Mouse (Mus musculus): ENCODE results near the gene Fam131a.
"Not testable (repeated sequence)": the region's sequence is repeated elsewhere in the genome, so short reads cannot be mapped to it uniquely, and the experiment has no call there.

Fam131a gene

DNA sequence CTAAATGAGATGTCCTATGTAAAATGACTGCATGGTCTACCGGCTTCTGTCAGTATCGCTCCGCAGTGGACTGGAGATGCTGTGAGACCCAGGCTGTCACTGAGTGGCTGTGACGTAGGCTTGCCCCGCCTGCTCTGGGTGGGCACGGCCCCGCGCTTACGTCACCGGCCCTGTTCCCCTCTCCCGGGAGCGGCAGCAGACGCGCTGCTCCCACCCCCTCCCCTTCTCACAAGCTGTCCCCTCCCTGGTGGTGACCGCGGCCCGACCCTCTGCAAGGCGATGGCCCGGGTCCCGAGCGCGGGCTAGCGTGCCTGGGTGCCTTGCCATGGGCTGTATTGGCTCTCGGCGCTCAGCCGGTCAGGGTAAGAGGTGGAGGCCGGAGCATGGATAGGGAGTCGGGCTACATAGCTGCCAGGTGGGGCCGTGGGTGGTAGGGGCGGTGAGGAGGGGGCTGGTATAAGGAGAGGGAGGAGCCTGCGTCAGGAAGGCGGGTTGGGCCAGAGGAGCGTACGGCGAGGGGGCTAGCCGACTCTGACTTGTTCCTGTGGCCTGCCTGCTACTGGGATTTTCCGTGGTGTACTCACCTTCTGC lies at the start of gene Fam131a:
TSS of gene Fam131a (plus strand) at position 131 of the 591 bp plus-strand sequence.
- in situ Hi-C loops (cut with MboI, MseI), result no loop called here

DNA sequence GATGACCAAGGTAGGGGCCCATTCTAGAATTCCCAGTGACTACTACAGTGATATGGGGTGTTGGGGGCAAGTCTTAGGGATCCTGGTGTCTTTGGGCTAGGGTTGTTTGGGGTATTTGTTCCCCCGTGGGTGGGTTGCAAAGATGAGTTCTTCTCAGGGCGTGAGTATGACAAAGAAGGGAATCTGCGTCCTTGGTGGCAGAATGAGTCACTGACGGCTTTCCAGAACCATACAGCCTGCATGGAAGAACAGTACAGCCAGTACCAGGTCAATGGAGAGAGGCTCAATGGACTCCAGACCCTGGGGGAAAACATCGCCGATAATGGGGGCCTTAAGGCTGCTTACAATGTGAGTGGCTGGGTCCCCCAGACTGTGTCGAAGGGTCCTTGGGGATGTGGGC lies 49.1 kb upstream of the Fam131a start:
- in situ Hi-C loops (cut with MboI, MseI), result loop anchor here (10.0 kb wide), 1 partner anchor 139 kb away; no protein-coding TSS in a partner anchor

DNA sequence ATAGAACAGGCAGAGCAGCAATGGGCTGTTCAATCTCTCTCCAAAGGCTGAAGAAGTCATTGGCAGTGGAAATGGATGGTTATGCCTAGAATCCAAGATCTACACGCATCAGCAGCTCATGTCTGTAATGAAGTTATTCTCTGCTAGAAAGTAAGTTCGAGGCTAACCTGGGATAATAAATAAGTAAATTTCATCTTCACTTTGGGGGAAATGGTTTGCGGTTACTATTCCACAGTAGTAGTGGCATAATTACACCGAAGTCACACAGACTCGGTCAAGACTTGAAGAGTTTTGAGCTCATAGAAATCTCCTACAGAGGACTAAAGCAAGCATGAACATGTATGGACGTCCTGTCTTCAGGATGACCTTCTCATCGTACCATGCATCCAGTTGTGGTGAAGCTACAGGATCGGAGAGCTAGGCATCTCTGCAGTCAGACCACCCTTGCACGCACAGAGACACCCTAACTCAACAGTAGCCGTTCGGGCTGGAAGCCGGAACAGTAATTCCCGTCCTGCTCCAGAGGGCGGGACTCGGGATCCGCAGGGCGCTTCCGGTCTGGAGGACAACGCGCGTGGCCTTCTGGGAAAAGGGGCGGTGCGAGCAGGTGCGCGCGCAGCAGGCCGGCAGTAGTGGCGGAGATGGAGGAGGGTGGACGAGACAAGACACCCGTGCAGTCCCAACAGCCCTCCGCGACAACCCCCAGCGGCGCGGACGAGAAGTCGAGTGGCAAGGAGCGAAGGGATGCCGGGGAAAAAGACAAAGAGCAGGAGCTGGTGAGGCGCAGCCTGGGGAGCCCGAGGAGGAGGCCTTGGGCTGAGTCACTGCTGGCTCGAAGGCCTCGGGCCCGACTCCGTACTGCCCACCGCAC lies 41.7 kb upstream of the Fam131a start, which contains the start of gene Psmd2:
TSS of gene Psmd2 (plus strand) at position 577 of the 871 bp plus-strand sequence.
- in situ Hi-C loops (cut with MboI, MseI), result no loop called here

DNA sequence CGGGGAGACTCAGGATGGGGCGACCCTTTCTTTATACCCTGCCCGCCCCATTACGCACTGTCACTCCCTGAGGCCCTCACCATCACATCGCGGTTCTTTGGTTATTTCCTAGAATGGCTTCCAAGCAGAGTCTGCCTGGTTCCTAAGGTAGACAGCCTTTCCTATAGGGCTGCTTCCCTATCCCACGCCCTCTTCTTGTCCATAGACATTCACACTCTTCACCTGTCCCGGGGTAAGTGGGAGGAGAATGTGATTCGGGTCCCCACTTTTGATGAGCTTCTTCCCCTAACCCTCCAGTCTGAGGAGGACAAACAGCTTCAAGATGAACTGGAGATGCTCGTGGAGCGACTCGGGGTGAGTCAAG lies 41.1 kb upstream of the Fam131a start:
- in situ Hi-C loops (cut with MboI, MseI), result no loop called here

DNA sequence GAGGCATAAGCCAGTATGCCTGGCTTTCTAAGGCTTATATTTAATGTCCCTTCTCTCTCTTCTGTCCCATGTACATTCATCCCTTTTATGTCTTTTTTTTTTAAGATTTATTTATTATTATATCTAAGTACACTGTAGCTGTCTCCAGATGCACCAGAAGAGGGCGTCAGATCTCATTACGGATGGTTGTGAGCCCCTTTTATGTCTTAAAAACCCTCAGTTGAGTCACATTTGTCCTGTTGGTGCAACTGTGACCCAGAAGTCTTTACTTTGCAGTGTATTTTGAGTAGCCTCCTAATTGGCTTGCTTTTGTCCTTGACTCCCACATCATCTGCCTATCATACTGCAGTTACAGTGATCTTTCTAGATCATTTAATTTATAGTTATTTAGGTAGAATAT lies 39.7 kb upstream of the Fam131a start:
- in situ Hi-C loops (cut with MboI, MseI), result no loop called here

DNA sequence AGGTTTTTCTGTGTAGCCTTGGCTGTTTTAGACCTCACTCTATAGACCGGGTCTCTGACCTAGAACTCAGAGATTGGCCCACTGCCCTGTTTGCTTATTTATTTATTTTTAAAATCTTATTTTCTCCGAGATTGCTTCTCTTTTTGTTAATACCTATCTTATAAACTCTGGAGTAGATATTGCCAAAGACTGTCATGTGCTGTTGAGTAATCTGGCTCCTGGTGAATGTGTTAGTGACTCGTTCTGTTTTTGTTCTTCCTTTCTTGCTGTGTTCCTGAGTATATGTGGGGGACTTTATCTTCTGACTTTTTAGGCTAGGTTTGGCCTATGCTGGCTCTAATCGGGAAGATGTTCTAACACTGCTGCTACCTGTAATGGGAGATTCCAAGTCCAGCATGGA lies 35.4 kb upstream of the Fam131a start:
- in situ Hi-C loops (cut with MboI, MseI), result no loop called here

DNA sequence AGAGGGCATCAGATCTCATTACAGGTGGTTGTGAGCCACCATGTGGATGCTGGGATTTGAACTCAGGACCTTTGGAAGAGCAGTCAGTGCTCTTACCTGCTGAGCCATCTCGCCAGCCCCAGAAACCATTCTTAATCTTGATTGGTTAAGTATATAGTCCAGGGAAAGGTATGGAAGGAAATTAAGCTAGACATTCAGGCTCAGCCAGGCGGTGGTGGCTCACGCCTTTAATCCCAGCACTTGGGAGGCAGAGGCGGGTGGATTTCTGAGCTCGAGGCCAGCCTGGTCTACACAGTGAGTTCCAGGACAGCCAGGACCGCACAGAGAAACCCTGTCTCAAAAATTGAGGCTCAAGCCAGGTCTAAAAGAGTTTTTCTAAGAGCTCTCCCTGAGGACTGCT lies 25.0 kb upstream of the Fam131a start, which contains the start of gene Eif4g1:
TSS of gene Eif4g1 (plus strand) at position 301 of the 400 bp plus-strand sequence.
- in situ Hi-C loops (cut with MboI, MseI), result not testable (repeated sequence)

DNA sequence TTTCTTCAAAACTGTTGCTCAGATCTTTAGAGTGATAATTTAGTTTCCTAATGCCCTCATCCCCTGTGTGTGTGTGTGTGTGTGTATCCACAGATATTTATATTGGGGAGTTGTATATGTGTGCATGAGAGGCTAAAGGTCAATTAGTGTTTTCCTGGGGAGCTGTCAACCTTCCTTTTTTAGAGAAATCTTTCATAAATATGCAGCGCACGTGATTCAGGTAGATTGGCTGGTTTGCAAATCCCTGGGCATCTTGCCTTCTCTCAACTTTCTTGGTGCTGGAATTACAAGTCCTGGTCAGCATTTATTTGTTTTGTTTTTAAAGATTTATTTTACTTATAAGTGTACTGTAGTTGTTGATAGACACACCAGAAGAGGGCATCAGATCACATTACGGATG lies 22.8 kb upstream of the Fam131a start:
- in situ Hi-C loops (cut with MboI, MseI), result no loop called here

DNA sequence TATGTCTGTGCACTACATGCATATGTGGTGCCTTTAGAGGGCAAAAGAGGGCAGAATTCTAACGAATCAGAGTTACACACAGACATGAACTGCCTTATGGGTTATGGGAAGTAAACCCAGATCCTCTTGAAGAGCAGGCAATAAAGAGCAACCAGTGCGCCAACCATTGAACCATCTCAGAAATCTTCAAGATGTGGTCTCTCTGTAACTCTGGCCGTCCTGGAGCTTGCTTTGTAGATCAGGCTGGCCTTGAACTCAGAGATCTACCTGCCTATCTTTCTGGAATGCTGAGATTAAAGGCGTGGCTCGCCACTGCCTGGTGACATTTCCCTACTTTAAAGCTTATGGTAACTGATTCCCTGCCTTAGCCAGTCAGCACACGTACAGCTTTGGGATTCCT lies 21.2 kb upstream of the Fam131a start:
- in situ Hi-C loops (cut with MboI, MseI), result no loop called here

DNA sequence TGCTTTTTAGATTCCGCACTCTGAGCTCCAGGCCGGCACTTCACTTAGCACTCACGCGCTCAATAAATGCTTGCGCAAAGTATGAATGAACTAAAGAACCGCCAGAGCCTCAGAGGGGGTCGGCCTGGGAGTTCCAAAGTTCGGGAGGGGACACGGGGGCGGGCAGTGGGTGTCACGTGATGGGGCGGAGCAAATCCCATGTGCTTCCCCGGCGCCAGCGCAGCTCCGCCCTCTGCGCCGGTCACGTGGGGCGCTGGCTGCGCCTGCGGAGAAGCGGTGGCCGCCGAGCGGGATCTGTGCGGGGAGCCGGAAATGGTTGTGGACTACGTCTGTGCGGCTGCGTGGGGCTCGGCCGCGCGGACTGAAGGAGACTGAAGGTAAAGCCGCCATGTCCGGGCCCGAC lies 20.5 kb upstream of the Fam131a start:
- in situ Hi-C loops (cut with MboI, MseI), result no loop called here

DNA sequence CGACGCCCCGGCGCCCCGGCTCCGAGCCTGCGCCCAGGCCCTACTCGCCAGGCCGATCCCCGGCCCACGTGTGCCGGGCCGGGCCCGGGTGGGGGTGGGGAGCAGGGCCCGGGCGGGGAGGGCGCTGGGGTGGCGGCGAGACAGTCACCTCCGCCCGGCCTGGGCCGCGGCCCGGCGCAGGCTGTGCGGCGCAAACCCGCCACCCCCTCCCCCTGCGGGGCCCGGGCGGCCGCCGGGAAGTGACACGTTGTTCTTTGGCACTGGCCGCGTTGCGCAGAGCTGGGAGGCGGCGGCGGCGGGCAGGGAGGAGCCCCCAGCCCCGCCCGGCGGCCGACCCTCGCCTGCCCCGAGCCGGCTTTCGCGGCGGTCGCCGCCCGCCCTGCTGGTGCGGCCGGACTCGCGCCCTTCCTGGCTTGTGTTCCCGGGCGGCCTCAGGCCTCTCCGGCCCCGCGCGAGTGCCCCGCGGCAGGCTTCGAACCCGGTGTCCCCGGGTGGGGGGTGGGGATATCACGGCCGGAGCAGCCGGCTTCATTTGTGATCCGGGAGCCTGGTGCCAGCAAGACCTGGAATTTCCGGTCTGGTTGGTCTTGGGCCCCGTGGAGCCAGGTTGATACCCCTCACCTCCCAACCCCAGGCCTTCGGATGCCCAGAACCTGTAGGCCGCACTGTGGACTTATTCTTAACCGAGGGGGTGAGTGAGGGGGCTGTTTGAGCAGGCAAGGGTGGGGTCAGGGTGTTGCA lies 19.9 kb upstream of the Fam131a start:
- in situ Hi-C loops (cut with MboI, MseI), result no loop called here

DNA sequence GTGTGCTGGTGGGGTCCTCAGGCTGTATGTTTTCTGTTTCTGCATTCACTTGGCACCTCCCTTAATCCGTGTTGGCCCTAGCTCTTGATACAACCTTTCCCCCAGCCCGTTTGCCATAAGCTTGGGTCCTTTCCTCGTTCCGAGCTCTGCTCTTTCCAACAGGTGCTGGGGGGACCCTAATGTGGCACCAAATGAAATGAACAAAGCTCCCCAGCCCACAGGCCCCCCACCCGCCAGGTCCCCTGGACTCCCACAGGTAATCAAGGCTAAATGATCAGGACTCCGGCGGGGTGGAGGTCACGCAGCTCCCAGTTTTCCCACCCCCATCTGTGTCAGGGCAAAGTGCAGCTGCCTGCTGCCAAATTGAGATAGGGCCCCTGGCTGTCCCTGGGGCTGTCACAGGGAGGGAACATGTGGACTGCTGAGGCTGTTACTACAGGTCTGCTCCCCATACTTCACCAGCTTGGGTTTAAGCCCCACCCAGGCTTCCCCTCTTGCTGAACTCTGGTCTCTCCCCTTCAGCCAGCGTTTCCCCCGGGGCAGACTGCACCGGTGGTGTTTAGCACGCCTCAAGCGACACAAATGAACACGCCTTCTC lies 19.2 kb upstream of the Fam131a start:
- in situ Hi-C loops (cut with MboI, MseI), result no loop called here

DNA sequence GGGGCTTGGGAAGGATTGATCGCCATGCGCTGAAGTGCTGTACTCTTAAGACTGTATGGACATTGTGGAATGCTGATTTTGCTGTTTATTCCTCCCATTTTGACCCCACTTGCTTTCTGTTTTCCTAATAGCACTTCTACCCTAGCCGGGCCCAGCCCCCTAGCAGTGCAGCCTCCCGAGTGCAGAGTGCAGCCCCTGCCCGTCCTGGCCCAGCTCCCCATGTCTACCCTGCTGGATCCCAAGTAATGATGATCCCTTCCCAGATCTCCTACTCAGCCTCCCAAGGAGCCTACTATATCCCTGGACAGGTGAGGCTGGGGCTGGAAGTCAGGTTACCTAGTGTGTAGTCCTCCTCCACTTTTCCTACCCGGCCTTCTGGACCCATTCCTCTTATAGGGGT lies 17.8 kb upstream of the Fam131a start:
- in situ Hi-C loops (cut with MboI, MseI), result loop anchor here (5.0 kb wide), 1 partner anchor 42 kb away; the partner anchor contains the start of genes Clcn2 and Polr2h

DNA sequence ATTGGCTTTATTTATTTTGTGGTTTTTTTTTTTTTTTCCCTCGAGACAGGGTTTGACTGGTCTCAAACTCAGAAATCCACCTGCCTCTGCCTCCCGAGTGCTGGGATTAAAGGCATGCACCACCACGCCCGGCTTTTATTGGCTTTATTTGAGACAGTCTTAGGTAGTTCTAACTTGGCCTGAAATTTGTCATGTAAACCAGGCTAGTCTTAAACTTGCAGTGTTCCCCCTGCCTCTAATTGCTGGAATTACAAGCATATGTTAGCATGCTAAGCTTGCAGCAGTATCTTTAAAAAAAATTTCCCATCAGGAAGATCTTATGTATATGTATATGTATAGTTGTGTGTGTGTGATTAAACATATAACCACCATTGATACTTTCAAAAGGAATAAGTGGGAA lies 16.3 kb upstream of the Fam131a start:
- in situ Hi-C loops (cut with MboI, MseI), result loop anchor here (5.0 kb wide), 1 partner anchor 41 kb away; the partner anchor contains the start of genes Clcn2 and Polr2h

DNA sequence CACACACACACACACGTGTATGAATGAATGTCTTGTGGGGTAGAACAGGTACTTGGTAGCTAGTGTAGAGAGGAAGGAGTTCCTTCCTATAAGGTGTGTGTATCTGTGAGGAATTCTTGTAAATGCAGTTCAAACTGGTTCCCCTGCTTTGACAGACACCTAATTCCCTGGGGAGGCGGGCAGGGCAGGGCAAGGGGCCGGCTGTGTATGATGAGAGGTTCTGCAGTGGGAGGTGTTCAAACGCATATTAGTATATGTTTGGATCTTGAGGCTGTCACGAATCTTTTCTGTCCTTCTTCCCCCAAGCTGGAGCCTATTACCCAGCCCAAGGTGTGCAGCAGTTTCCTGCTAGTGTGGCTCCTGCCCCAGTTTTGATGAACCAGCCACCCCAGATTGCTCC lies 15.7 kb upstream of the Fam131a start:
- in situ Hi-C loops (cut with MboI, MseI), result loop anchor here (5.0 kb wide), 1 partner anchor 40 kb away; the partner anchor contains the start of genes Clcn2 and Polr2h

DNA sequence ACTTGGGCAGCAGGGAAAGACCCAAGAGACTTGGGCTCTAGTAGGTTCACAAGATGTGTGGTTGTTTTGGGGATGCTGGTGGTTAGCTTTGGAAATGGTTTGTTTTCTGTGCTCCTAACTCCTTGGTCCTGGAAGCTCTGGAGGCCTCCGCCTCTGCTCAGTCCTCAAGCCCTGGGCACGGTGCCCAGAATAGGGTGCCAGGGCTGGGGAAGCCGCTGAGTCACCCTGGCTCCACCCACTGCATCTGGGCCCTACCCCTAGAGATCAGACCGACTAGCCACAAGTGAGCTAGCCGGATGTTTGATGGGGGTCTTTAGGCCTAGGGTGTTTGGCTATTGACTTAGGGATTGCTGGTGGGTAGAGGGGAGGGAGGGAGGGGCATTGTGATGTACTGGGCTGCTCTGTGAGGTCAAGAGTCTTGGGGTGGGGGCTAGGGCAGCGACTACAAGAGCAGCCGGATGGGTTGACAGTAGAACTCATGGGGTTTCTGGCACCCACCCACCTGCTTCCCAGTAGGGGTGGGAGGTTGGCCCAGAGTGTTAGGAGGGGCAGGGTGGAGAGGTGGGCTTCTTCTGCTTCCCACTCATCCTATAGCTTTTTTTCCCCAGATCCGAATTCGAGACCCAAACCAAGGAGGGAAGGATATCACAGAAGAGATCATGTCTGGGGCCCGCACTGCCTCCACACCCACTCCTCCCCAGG lies 14.9 kb upstream of the Fam131a start:
- in situ Hi-C loops (cut with MboI, MseI), result loop anchor here (5.0 kb wide), 1 partner anchor 39 kb away; the partner anchor contains the start of genes Clcn2 and Polr2h

DNA sequence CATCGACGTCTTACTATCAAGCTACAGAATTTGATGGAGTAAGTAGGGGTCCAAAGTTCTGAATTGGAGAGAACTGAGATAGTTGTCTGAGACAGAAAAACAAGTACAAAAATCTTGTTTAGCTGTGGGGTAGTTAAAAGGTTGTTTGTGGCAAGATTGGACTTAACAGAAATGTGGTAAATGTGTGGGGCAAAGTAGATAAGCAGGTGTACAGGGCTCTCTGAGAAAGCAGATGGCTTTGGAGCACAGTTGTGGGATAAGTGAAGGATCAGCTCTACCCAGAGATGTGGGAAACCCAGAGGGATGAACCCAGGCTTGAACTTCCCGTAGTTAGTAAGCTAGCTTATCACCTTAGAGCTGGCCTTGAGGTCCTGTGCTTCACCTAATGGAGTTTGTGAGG lies 2.3 kb upstream of the Fam131a start:
- in situ Hi-C loops (cut with MboI, MseI), result no loop called here

DNA sequence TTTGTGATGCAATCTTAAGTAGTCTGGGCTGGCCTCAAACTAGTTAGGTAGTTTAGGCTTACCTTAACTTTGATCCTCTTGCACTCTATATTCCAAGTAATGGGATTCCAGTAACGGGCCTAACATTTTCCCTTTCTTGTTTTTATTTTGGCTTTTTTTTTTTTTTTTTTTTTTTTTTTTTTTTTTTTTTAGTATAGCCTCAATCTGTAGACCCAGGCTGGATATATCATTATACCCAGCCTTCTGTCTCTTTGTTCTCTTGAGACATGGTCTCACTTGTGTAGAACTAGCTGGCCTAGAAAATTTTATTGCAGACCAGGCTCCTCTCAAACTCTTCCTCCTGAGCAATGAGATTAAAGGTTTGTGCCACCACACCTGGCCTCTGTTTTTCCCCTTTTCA lies 1.4 kb upstream of the Fam131a start:
- in situ Hi-C loops (cut with MboI, MseI), result no loop called here

DNA sequence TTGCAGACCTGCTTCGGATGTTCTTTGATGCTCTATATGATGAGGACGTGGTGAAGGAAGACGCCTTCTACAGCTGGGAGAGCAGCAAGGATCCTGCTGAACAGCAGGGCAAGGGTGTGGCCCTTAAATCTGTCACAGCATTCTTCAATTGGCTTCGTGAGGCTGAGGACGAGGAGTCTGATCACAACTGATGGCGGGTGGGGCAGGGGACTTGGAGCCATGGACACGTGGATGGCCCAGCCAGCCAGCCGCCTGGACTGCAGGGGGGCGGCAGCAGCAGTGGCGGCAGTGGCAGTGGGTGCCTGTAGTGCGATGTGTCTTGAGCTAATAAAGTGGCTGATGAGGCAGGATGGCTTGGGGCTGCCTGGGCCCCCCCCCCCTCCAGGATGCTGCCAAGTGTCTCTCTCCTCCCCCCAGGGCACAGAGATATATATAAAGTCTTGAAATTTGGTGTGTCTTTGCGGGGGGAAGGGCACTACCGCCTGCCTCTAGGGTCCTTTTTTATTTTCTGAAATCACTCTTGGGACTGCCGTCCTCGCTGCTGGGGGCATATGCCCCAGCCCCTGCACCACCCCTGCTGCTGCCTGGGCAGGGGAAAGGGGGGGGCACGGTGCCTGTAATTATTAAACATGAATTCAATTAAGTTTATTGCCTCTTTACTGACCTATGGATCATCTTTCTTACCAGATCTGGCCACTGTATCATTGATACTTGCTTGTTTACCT lies 638 bp upstream of the Fam131a start:
- in situ Hi-C loops (cut with MboI, MseI), result no loop called here

DNA sequence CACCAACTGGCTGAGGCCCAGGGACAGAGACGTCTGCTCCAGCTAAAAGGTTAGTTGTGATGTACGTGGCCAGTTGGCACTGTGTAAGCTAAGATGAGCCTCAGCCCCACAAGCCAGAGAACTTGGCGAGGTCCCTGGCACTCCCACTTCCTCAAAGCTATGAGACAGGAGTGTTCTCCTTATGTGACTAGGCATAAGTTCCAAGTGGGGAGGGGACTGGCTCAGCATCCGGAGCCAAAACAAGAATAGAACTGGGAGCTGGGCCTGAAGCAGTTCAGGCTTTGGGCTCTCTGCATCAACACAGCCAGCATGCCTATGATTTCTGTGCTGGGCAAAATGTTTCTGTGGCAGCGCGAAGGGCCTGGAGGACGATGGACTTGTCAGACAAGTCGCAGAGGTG lies 1.7 kb downstream of the Fam131a start:
- in situ Hi-C loops (cut with MboI, MseI), result no loop called here
